Mouse (Mus musculus) thymus, postnatal 10 days (tissue): Measurements from ENCODE around the gene Sft2d2.

Experiments used
- DNase-seq, 2 experiments: peaks; one replicate each; pipeline ENCODE4 v3.0.0; 2021; ENCODE audit warnings: low spot score in 2 of 2

Gene Sft2d2

GRCm38 (mm10) chr1:165133279-165133678 is 61.0 kb downstream of the Sft2d2 start:
- no peak for DNase-seq

GRCm38 (mm10) chr1:165132187-165132877 is 61.9 kb downstream of the Sft2d2 start:
- DNase-seq = peak; percentile 66 to 84

- DNase-seq = no peak
These were observed 64.7 kb downstream of the Sft2d2 start for GRCm38 (mm10) chr1:165129573-165129972.
